Mouse (Mus musculus) myocyte (in vitro differentiated cells): ENCODE data around the gene Fat3. TPM values are rescaled to one million over a fixed set of nuclear protein-coding genes. Genes with fewer than 3 reads are reported as not detected.

ENCODE experiments used
- H3K27me3 ChIP-seq: one replicate; pipeline ENCODE4 v1.6.1; 2011; ENCODE audit not compliant: control insufficient read depth, insufficient read depth, insufficient read length
- H3K36me3 ChIP-seq: one replicate; pipeline ENCODE4 v1.6.1; 2011; ENCODE audit not compliant: control insufficient read depth, insufficient read depth
- H3K4me2 ChIP-seq: one replicate; pipeline ENCODE4 v1.6.1; 2011; ENCODE audit warnings: low read depth, control low read depth
- H3K4me3 ChIP-seq: one replicate; pipeline ENCODE4 v1.5.1; 2011; ENCODE audit warnings: mild to moderate bottlenecking, control low read depth, moderate library complexity
- H3K79me2 ChIP-seq: one replicate; pipeline ENCODE4 v1.6.1; 2011; ENCODE audit not compliant: control insufficient read depth, insufficient read depth
- H3ac ChIP-seq: one replicate; pipeline ENCODE4 v1.6.1; 2011; ENCODE audit not compliant: control insufficient read depth, insufficient read length
- TCF3 ChIP-seq: IDR thresholded peaks from one replicate; pipeline ENCODE4 v1.6.1; 2011; ENCODE audit warnings: low read depth, control low read depth; ENCODE audit not compliant: insufficient read length
- polyA plus RNA-seq: library from polyadenylated mRNA; unstranded; fragments of >200 nt; fragmentation: generic; extraction: Trizol; gene quantifications from one replicate; pipeline ENCODE4 v1.2.1, GENCODE M21; 2012; ENCODE audit warnings: missing spikeins

Fat3 gene
- polyA plus RNA-seq, 1 experiment = not detected

DNA sequence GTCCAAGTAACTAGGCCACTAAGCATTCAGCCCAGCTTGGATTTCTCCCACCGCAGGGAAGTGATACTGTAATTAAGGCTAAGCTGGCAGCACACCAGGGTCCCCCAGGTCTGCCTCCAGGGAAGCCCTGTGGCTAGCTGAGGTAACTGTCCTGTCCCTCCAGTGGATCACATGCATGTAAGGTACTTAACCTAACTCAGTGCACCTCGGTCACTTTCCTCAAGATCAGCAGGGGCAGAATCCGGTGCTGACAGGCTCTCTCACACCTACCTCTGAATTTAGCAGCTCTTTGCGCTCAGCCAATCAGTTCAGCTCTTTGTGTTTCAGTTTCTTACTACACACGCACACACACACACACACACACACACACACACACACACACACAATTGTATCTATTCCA is 639.7 kb downstream of the Fat3 start:
- no peak overlapping the region for H3ac ChIP-seq
- no peak overlapping the region for H3K4me2 ChIP-seq
- H3K79me2 ChIP-seq = no peaks in the 10 kb centered on the region
- no peak for TF ChIP-seq TCF3
- no peaks in the 10 kb centered on the region for H3K36me3 ChIP-seq
- no peak overlapping the region for H3K4me3 ChIP-seq
- no peaks in the 10 kb centered on the region for H3K27me3 ChIP-seq
